Mouse (Mus musculus): ENCODE measurements around the gene Tspear.
A peak's percentile ranks its signal among the peaks of the same experiment; 100 is the strongest.
"Not testable (repeated sequence)": the region's sequence is repeated elsewhere in the genome, so short reads cannot be mapped to it uniquely, and the experiment has no call there.

DNA sequence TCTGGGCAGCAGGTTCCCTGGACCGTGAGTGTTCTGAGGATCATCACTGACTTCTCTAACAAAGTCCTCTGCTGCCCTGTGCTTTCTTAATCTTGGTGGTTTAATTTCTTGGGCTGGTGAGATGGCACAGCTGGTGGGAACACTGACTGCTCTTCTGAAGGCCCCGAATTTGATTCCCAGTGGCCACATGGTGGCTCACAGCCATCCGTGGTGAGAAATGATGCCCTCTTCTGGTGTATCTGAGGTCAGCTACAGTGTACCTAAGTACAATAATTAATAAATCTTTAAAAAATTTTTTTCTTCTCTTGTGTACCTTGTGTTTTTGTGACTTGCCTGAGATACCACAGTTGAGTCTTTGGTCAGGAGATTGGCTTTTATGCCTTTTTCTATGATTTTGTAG lies 65.9 kb downstream of the Tspear start:
- TF ChIP-seq CTCF (IDR thresholded peaks at IDR 0.05), result peak; percentile 27
- not testable (repeated sequence) for TF ChIP-seq EP300 (IDR thresholded peaks at IDR 0.05)
